Mouse (Mus musculus) heart, postnatal 0 days (tissue): Measurements from ENCODE around the gene Foxf1. TPM values are rescaled to one million over a fixed set of nuclear protein-coding genes. Genes with fewer than 3 reads are reported as not detected.

Experiments
- ATAC-seq: fragments of 200-750 bp; cut with Nextera tagmentation; 2 replicates; pipeline ENCODE4 v1.8.0; 2017; ENCODE audit warnings: low read depth, moderate number of reproducible peaks, moderate library complexity; ENCODE audit not compliant: insufficient read depth
- DNase-seq: peaks from one replicate; pipeline ENCODE4 v3.0.0-alpha.2; 2016; ENCODE audit warnings: low spot score
- H3K27ac ChIP-seq: fragments of 300-500 bp; sonication (generic); 2 replicates; pipeline ENCODE4 v1.5.1; 2014; ENCODE audit warnings: low read depth, mild to moderate bottlenecking
- H3K27me3 ChIP-seq: fragments of 300-500 bp; sonication (generic); 2 replicates; pipeline ENCODE4 v1.6.1; 2014; ENCODE audit warnings: low read length, mixed read lengths; ENCODE audit not compliant: control insufficient read depth, insufficient read depth
- H3K36me3 ChIP-seq: fragments of 300-500 bp; sonication (generic); replicated peaks from 2 replicates; pipeline ENCODE4 v1.6.1; 2014; ENCODE audit warnings: low read length, mixed read lengths; ENCODE audit not compliant: control insufficient read depth, insufficient read depth
- H3K4me1 ChIP-seq: fragments of 300-500 bp; sonication (generic); 2 replicates; pipeline ENCODE4 v1.6.1; 2014; ENCODE audit warnings: antibody characterized with exemption; ENCODE audit not compliant: control insufficient read depth, insufficient read depth
- H3K4me2 ChIP-seq: fragments of 300-500 bp; sonication (generic); 2 replicates; pipeline ENCODE4 v1.6.1; 2014; ENCODE audit warnings: low read depth, mild to moderate bottlenecking, low read length, moderate library complexity
- H3K4me3 ChIP-seq: fragments of 300-500 bp; sonication (generic); 2 replicates; pipeline ENCODE4 v1.5.1; 2014; ENCODE audit warnings: low read depth, low read length
- H3K9ac ChIP-seq: fragments of 300-500 bp; sonication (generic); replicated peaks from 2 replicates; pipeline ENCODE4 v1.6.1; 2014; ENCODE audit warnings: low read depth, low read length, mixed read lengths
- H3K9me3 ChIP-seq: fragments of 300-500 bp; sonication (generic); replicated peaks from 2 replicates; pipeline ENCODE4 v1.6.1; 2016; ENCODE audit warnings: low read length; ENCODE audit not compliant: control insufficient read depth
- CTCF ChIP-seq: IDR thresholded peaks from 2 replicates; pipeline ENCODE4 v1.5.1; 2016; ENCODE audit warnings: antibody characterized with exemption, control low read depth, low read depth
- EP300 ChIP-seq: IDR thresholded peaks from 2 replicates; pipeline ENCODE4 v1.6.1; 2016; ENCODE audit warnings: antibody characterized with exemption, low read depth
- WGBS: fragments of 180-500 bp; shearing (Covaris S2); extraction: QIAGEN DNeasy Blood & Tissue Kit; methylation state at CpG from one replicate; pipeline ENCODE4 v1.1.7; 2014; 5-methylcytosine and 5-hydroxymethylcytosine counted together
- microRNA-seq: library from miRNA; unstranded; fragments of <30 nt; microRNA quantifications from one replicate; pipeline ENCODE4, GENCODE M21; 2016
- polyA plus RNA-seq: library from polyadenylated mRNA; unstranded; fragments of >200 nt; fragmentation: Nextera tagmentation; extraction: Ambion mirVana; gene quantifications from 2 replicates; pipeline ENCODE4 v1.2.1, GENCODE M21; 2015
- total RNA-seq: library from RNA; depleted of rRNA; stranded (reverse); fragments of >200 nt; gene quantifications from 2 replicates; pipeline ENCODE4 v1.2.3, GENCODE M21; 2014; ENCODE audit warnings: low replicate concordance; rRNA removed

Gene Foxf1
- total and polyA plus RNA-seq, 2 experiments from 2014 or later: 0.23 to 3.1 TPM

GRCm38 (mm10) chr8:121134512-121134911 lies 50.3 kb downstream of the Foxf1 start:
- H3K4me1 ChIP-seq: peaks cover 7% of the 10 kb centered on the region; the same call in 1 of the 2 replicates
- WGBS: 86% methylated on average over 11 of the region's 11 CpGs
- H3K36me3 ChIP-seq: no peaks in the 10 kb centered on the region; the same call in 1 of the 2 replicates
- H3K4me2 ChIP-seq: no peak overlapping the region
- no peak for ATAC-seq
- no peak for TF ChIP-seq EP300
- no peak for TF ChIP-seq CTCF
- peaks cover 22% of the 10 kb centered on the region for H3K27me3 ChIP-seq
- no peak overlapping the region for H3K9ac ChIP-seq
- DNase-seq: no peak
- no peak overlapping the region for H3K4me3 ChIP-seq
- peaks cover 9% of the 10 kb centered on the region for H3K9me3 ChIP-seq
- H3K27ac ChIP-seq: no peak overlapping the region

GRCm38 (mm10) chr8:121136856-121137255 lies 52.7 kb downstream of the Foxf1 start:
- Histone ChIP-seq H3K4me2 (no peak overlapping the region), H3K27ac (no peak overlapping the region), H3K36me3 (no peaks in the 10 kb centered on the region; the same call in 1 of the 2 replicates), H3K4me3 (no peak overlapping the region), H3K27me3 (peaks cover 3% of the 10 kb centered on the region; the same call in 1 of the 2 replicates), H3K4me1 (peaks cover 7% of the 10 kb centered on the region; the same call in 1 of the 2 replicates), H3K9ac (no peak overlapping the region), H3K9me3 (peaks cover 9% of the 10 kb centered on the region)
- TF ChIP-seq CTCF (no peak), EP300 (no peak)
- DNase-seq (no peak), ATAC-seq (no peak)
- WGBS: 88% methylated on average over 6 of the region's 6 CpGs

Small RNAs within 50 kb of the gene (microRNA-seq; reads per million reads assigned to microRNA genes)
- not detected for gene Gm27530

Other genes with a start within 250 kb of the Foxf1 start
- gene Mthfsd, start 24.0 kb downstream of the Foxf1 start, total RNA-seq: 26.5 and 26.8 TPM in 2 replicates
- 22.7 and 24.3 TPM in 2 replicates for gene Mthfsd, start 24.0 kb downstream of the Foxf1 start, polyA plus RNA-seq
- gene Foxc2, start 31.8 kb downstream of the Foxf1 start, total RNA-seq: 6.6 and 16.4 TPM in 2 replicates
- 2.5 and 3.3 TPM in 2 replicates for gene Foxc2, start 31.8 kb downstream of the Foxf1 start, polyA plus RNA-seq
- gene Foxl1, start 43.6 kb downstream of the Foxf1 start, total RNA-seq: 0.35 and 1.9 TPM in 2 replicates
- 0.12 and 0.16 TPM in 2 replicates for gene Foxl1, start 43.6 kb downstream of the Foxf1 start, polyA plus RNA-seq